Mouse (Mus musculus): ENCODE data around the gene Ptchd3.

Gene Ptchd3

DNA sequence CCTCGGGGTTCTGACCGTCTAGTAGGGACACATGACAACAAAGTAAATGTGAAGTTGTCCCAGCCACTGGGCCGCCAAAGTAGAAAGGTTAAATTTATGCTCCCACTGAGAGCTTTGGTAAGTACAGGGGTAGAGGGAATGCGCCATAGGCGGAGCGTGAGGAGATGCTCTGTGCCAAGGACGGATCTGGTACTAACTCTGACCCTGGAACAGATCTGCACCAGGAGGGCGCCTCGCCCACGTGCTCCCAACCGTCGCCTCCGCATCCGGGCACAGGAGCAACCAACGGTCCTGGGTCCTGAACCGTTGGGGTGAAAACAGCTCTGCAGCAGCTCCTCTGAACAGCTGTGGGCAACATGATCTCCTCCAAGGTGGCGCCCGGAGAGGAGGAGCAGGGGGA is at the start of gene Ptchd3:
Gene Ptchd3, plus strand, starts transcription at position 301 of the 400 bp plus-strand sequence.
- DNase-seq (ENCODE audit: low read depth, low spot score), result no peak

DNA sequence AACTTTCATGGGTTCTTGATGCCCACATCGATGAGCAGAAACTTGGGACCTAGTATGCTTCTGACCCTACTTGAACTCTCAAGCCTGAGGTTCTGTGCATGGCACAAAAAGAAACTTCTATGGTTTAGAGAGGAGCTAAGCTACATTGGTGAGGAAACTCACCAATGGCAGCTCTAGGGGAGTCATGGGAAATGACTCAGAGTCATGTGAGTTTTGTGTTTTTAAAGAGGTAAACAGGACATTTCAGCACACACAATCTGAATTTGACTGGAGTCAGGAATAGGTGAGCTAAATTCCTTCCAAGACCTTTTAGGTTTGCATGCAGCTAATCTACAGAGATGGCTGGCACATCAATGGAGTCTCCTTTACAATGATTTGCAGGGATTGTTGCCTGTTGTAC is 48.2 kb upstream of the Ptchd3 start:
- DNase-seq (ENCODE audit: low read depth, low spot score), result peak; percentile 66

- no peak for DNase-seq (ENCODE audit: low read depth, low spot score)
Observed at GRCm38 (mm10) chr11:121787456-121787855, 42.6 kb upstream of the Ptchd3 start.

DNA sequence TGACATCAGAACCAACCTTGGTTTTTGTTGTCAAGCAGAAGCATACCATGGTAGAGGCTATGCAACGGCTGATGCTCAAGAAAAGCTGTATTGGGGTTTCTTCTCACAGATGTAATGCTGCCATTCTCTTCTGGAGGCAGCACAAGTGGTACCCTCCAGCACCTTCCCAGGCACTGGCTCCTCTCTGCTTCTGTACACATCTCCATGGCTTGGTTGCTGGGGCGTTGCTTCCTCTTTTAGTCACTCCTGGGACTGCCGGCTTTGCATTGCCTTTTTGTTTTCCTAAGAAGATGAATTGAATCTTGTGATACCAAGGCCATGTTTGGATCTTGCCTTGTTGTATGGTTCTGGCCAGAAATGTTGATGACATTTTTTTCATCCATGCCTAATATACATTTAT is 40.5 kb upstream of the Ptchd3 start:
- no peak for DNase-seq (ENCODE audit: low read depth, low spot score)

DNA sequence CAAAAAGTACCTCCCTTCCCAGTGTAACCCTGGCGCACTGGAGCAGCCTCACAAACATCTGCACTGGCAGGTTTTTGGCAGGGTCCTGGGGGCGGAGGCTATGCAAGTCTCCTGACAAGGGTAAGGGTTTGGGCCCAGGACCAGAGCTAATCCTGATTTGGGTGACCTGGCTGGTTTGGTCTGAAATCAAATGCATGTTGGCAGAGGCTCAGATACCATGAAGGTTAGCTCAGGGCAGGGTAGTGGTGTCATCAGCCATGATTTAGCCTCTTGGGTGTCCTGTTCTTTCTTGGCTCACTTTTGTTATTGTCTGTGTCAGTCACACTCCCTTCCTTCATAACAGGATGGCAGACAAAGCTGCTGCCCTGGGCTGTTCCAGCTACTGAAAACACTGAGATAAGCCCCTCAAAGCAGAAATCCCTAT is 39.4 kb upstream of the Ptchd3 start:
- peak; percentile 92 for DNase-seq (ENCODE audit: low read depth, low spot score)

GRCm38 (mm10) chr11:121791446-121791845 is 38.6 kb upstream of the Ptchd3 start:
- DNase-seq (ENCODE audit: low read depth, low spot score), result peak; percentile 27

DNA sequence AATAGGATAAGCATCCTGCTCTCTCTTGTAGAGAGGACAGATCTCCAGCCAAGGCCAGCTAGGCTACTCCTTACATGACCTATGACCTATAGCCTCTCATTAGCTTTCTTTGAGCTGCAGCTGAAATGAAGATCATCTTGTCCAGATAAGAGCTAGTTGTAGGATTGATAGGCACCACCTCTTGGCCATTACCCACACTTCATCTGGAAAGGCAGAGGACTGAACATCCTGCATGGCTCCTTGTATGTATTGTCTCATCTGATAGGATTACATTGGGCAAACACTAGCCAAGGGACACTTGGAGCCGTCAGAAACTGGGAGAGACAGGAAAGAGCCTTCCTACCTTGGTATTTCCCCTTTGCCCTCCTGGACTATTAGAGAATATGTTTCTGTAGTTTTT is 38.1 kb upstream of the Ptchd3 start:
- no peak for DNase-seq (ENCODE audit: low read depth, low spot score)

GRCm38 (mm10) chr11:121793530-121793929 is 36.5 kb upstream of the Ptchd3 start:
- no peak for DNase-seq (ENCODE audit: low read depth, low spot score)

- peak; percentile 59 for DNase-seq (ENCODE audit: low read depth, low spot score)
Observed at GRCm38 (mm10) chr11:121794186-121794585, 35.9 kb upstream of the Ptchd3 start.

GRCm38 (mm10) chr11:121794591-121795199 is 35.4 kb upstream of the Ptchd3 start:
- peak; percentile 93 for DNase-seq (ENCODE audit: low read depth, low spot score)

DNA sequence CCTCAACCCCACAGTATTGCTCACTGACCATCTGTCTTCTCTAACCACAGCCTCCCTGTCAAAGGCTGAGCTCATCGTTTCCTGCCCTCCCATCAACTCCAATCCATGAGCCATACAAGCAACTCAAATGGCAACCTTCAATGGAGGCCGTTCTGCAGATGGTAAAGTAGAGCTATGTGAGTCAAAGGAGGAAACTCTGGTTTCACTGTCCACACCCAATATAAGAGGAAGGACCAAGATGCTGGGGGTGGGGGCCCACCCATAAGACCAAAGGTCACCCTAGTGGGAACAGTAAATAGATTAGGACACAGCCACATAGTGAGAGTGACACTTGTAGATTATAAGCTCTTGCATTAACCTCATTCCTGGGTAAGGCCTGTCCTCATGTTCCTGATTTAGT is 34.1 kb upstream of the Ptchd3 start:
- DNase-seq (ENCODE audit: low read depth, low spot score), result peak; percentile 32

GRCm38 (mm10) chr11:121798591-121798990 is 31.5 kb upstream of the Ptchd3 start:
- DNase-seq (ENCODE audit: low read depth, low spot score), result no peak

DNA sequence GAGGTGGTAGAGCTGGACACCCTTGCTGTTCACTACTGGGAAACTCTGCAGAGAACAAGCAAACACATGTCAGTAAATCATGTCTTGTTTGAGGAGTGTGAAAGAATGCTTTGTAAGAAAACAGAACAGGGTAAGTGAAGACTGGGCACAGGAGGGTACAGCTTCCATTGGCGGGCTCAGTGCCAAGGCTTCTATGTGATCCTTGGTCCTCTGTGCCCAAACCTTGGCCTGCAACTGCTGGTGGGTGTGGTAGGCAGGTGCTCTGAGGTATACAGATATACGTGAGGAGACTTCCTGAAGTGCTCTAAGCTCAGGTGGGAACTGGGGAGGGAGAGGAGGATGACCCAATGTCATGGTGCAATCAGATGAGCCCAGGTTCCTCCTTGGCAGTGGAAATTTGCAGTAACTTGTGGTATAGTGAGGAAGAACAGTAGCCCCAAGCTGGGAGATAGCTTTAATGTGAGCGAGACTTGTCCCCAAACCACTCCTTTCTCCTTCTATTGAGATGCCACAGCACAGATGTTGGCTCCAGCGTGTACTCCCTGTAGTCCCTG is 30.2 kb upstream of the Ptchd3 start:
- no peak for DNase-seq (ENCODE audit: low read depth, low spot score)

GRCm38 (mm10) chr11:121802743-121803142 is 27.3 kb upstream of the Ptchd3 start:
- no peak for DNase-seq (ENCODE audit: low read depth, low spot score)

GRCm38 (mm10) chr11:121804258-121805027 is 25.6 kb upstream of the Ptchd3 start:
- DNase-seq (ENCODE audit: low read depth, low spot score), result no peak

DNA sequence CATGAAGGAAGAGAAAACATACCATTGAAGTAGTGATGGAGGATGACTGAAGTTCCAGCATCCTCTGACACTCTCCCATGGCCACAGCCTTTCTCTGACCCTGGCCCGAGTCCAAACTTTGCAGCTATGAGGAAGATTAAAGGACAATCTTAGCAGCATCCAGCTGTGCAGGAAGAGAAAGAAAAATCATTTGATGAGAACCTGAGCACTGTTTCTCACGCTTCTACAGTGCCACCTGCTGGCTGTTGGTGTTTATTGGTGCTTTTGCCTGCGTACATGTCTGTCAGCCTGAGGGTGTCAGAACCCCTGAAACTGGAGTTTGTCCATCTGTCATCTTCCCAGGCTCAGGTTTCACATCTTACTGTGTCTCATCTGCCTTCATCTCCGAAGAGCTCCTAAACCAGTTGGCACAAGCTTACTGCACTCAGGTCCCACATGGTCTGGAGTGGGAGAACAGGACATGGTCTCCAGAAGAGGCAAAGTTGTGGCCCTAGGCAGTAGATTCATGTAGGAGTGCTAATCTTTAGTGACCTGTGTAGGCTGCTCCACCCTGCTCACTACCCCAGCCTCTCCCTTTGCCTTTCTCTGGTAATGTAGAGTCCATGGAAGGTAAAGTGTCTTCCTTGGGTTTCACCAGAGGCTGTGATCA is 21.7 kb upstream of the Ptchd3 start:
- DNase-seq (ENCODE audit: low read depth, low spot score), result peak; percentile 97

GRCm38 (mm10) chr11:121808866-121809265 is 21.2 kb upstream of the Ptchd3 start:
- peak; percentile 69 for DNase-seq (ENCODE audit: low read depth, low spot score)

- peak; percentile 53 for DNase-seq (ENCODE audit: low read depth, low spot score)
Observed at GRCm38 (mm10) chr11:121845923-121846322, 15.9 kb downstream of the Ptchd3 start.

- DNase-seq (ENCODE audit: low read depth, low spot score), result peak; percentile 90
Observed at GRCm38 (mm10) chr11:121847790-121848299, 17.8 kb downstream of the Ptchd3 start.

Measured in 3T3-L1 (cell line).